Mouse (Mus musculus) heart, postnatal 0 days (tissue): ENCODE measurements at regions not wholly inside any gene's neighbourhood (a gene's known extent, or its start where the extent isn't known, plus 50 kb on each side); places are given as distances from the start of the nearest gene placed in this dataset.

Experiments used
- CTCF ChIP-seq: IDR thresholded peaks from 2 replicates; pipeline ENCODE4 v1.5.1; 2016; ENCODE audit warnings: antibody characterized with exemption, control low read depth, low read depth
- EP300 ChIP-seq: IDR thresholded peaks from 2 replicates; pipeline ENCODE4 v1.6.1; 2016; ENCODE audit warnings: antibody characterized with exemption, low read depth

DNA sequence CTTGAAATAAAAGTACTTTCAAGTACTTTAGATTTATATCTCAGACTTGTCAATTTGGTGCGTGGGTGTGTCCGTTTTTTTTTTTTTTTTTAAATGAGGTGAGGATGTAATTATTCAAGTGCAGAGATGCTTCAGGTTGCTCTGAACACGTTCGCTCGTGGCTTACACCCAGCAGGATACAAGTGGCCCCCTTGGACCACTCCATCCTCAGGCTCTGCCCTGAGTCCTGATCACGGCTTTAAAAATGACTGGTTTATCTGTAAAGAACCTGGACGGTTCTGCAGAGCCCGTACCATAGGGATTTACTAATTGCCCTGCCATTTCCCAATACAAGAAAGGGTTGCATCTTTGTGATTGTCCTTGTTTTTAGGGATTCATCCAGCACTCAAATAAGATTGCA is 288.7 kb upstream of the Gm765 start:
- TF ChIP-seq CTCF (no peak), EP300 (no peak)
